Mouse (Mus musculus) embryonic fibroblast, embryonic 13.5 days (primary cell): ENCODE results near the gene Trim7.

Experiments
- CTCF ChIP-seq: IDR thresholded peaks from 2 replicates; pipeline ENCODE4 v1.5.1; 2011; ENCODE audit warnings: mild to moderate bottlenecking, control low read depth, low read length, moderate library complexity, borderline replicate concordance; ENCODE audit not compliant: insufficient read depth
- POLR2A ChIP-seq: IDR thresholded peaks from 2 replicates; pipeline ENCODE4 v1.6.1; 2011; ENCODE audit warnings: low read depth, mild to moderate bottlenecking, control low read depth, low read length, moderate library complexity

DNA sequence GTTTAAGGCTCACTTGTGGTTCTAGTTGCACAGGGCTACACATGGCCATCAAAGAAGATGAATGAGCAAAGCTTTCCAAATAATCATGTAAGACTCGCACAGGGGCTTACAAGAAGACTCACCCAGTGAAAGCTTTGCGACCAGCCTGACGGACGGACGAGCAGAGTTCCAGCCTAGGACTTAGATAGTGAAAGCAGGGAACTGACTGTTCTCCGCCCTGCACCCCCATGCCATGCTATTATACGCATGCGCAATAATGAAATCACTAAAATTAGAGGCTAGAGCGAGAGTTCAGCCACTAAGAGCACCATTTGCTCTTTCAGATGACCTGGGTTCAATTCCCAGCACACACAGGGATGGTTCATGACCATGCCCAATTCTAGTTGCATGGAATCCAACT is 48.6 kb upstream of the Trim7 start:
- TF ChIP-seq CTCF (no peak), POLR2A (no peak)
